Mouse (Mus musculus) kidney, adult 2 months (tissue): ENCODE data around the gene Rbm8a2.

Source experiments
- CTCF ChIP-seq: fragments of 200-500 bp; conservative IDR thresholded peaks from 2 replicates; pipeline ENCODE4 v1.5.1; 2011; ENCODE audit warnings: low read depth, mild to moderate bottlenecking, control low read depth, low read length, moderate library complexity, mixed read lengths; ENCODE audit not compliant: insufficient read depth, insufficient read length
- POLR2A ChIP-seq: fragments of 200-500 bp; IDR thresholded peaks from one replicate; pipeline ENCODE4 v1.6.1; 2011; ENCODE audit warnings: low read depth, low read length, control low read depth

DNA sequence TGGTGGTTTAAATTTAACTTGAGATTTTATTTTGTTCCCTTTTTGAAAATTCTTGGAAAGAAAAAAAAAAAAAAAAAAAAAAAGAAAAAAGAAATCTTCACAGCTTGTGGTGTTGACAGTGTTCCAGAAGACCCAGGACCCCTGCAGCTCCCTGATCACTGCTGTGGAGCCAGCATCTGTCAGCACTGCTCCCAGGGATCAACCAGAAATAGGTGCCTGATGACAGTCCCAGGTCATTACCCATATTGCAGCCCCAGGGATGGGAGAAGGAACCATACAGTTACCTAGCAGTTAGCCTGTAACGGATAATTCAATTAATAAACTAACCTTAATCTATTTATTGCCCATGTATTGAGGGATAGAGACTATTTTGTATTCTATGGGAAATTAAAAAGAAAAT is 45.6 kb upstream of the Rbm8a2 start:
- TF ChIP-seq CTCF (no peak), POLR2A (no peak)
